Mouse (Mus musculus) kidney, postnatal 0 days (tissue): ENCODE measurements around the gene Comtd1. TPM values are rescaled to one million over a fixed set of nuclear protein-coding genes. Genes with fewer than 3 reads are reported as not detected.

Source experiments
- ATAC-seq: fragments of 200-750 bp; cut with Nextera tagmentation; replicated peaks from 2 replicates; pipeline ENCODE4 v1.8.0; 2017; ENCODE audit warnings: low read depth, moderate number of reproducible peaks, moderate TSS enrichment, moderate library complexity; ENCODE audit not compliant: low FRiP score
- DNase-seq: peaks from one replicate; pipeline ENCODE4 v3.0.0-alpha.2; 2016; ENCODE audit warnings: low spot score
- H3K27ac ChIP-seq: fragments of 300-500 bp; sonication (generic); 2 replicates; pipeline ENCODE4 v1.5.1; 2014; ENCODE audit warnings: mild to moderate bottlenecking
- H3K27me3 ChIP-seq: fragments of 300-500 bp; sonication (generic); 2 replicates; pipeline ENCODE4 v1.6.1; 2014; ENCODE audit warnings: low read length, mixed read lengths; ENCODE audit not compliant: insufficient read depth
- H3K36me3 ChIP-seq: fragments of 300-500 bp; sonication (generic); 2 replicates; pipeline ENCODE4 v1.6.1; 2014; ENCODE audit warnings: low read length, mixed read lengths; ENCODE audit not compliant: insufficient read depth
- H3K4me1 ChIP-seq: fragments of 300-500 bp; sonication (generic); replicated peaks from 2 replicates; pipeline ENCODE4 v1.6.1; 2014; ENCODE audit warnings: antibody characterized with exemption, low read length, mixed read lengths; ENCODE audit not compliant: insufficient read depth
- H3K4me2 ChIP-seq: fragments of 300-500 bp; sonication (generic); 2 replicates; pipeline ENCODE4 v1.6.1; 2014; ENCODE audit warnings: mild to moderate bottlenecking, low read length, moderate library complexity, mixed read lengths
- H3K4me3 ChIP-seq: fragments of 300-500 bp; sonication (generic); replicated peaks from 2 replicates; pipeline ENCODE4 v1.5.1; 2014; ENCODE audit warnings: low read depth, low read length
- H3K9ac ChIP-seq: fragments of 300-500 bp; sonication (generic); 2 replicates; pipeline ENCODE4 v1.6.1; 2014; ENCODE audit warnings: low read depth, low read length
- H3K9me3 ChIP-seq: fragments of 300-500 bp; sonication (generic); replicated peaks from 2 replicates; pipeline ENCODE4 v1.6.1; 2016; ENCODE audit warnings: low read length, inconsistent platforms, mixed read lengths
- CTCF ChIP-seq: IDR thresholded peaks from 2 replicates; pipeline ENCODE4 v1.5.1; 2016; ENCODE audit warnings: antibody characterized with exemption, low read depth, mild to moderate bottlenecking, moderate library complexity
- WGBS: fragments of 180-500 bp; shearing (Covaris S2); extraction: QIAGEN DNeasy Blood & Tissue Kit; methylation state at CpG from one replicate; pipeline ENCODE4 v1.1.7; 2014; 5-methylcytosine and 5-hydroxymethylcytosine counted together
- polyA plus RNA-seq: library from polyadenylated mRNA; unstranded; fragments of >200 nt; fragmentation: Nextera tagmentation; extraction: Ambion mirVana; gene quantifications from 2 replicates; pipeline ENCODE4 v1.2.1, GENCODE M21; 2015

The Comtd1 gene
- polyA plus RNA-seq, 1 experiment from 2014 or later = 36.7 TPM

DNA sequence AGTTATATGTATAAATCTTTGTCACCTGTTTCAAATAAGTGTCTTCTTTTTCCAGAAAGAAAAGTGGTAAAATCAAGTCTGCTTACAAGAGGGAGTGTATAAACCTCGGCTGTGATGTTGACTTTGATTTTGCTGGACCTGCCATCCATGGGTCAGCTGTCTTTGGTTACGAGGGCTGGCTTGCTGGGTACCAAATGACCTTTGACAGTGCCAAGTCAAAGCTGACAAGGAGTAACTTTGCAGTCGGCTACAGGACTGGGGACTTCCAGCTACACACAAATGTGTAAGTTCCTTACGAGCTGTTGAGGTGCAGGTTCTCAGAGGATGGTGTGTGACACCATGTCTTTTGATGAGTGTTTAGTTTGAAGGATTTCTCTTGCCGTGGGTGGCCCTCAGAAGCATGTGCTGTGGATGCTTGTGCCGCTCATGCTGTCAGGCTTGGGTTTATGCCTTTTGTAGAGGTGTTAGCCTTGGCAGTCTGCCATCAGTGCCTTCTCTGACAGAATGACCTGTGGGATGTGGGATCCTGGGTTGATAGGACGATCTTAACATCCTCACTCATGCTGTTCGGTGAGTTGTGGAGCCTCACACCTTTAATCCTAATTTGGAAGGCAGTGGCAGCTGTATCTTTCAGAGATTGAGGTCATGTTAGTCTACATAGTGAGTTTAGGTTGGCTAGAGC lies 10.3 kb downstream of the Comtd1 start:
- H3K4me2 ChIP-seq = no peak overlapping the region
- 60% methylated on average over 8 of the region's 8 CpGs for WGBS
- H3K9me3 ChIP-seq = no peaks in the 10 kb centered on the region
- DNase-seq (no peak), ATAC-seq (no peak)
- H3K36me3 ChIP-seq = peaks cover 65% of the 10 kb centered on the region
- no peaks in the 10 kb centered on the region for H3K27me3 ChIP-seq
- TF ChIP-seq CTCF = no peak
- H3K9ac ChIP-seq = no peak overlapping the region
- H3K27ac ChIP-seq = no peak overlapping the region
- H3K4me1 ChIP-seq = 0 out of 2 replicates have a peak, but pooled peaks cover 2% of the 10 kb centered on the region
- H3K4me3 ChIP-seq = no peak overlapping the region

DNA sequence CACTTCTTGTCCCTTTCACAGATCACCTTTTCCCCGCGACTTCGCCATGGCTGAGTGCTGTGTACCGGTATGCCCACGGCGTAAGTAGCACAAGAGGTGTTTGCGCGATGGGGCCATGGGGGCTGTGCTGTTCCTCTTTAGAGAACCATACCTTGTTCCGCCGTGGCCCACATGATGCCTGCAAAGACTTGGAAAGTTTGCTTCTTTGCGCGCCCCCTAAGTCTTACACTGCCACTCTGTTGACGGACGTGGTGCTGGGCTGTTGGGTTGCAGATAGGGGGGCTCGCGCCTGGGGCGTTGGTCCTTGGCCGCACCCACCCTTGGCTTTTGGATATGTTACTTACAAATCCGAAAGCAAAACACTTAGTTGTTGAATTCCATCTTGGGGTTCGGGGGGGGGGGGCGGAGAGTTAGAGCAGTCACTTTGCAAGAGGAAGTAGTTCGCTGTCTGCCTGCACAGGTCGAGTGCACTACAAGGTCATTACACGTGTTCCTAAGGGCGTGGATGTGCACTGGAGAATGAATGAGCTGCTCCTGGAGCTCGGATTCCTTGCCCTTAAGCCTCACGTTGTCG lies 16.9 kb downstream of the Comtd1 start:
- Histone ChIP-seq H3K27ac (peak overlapping the region; percentile 95), H3K4me1 (peaks cover 21% of the 10 kb centered on the region), H3K4me2 (peak overlapping the region; percentile 81), H3K9ac (peak overlapping the region; percentile 92), H3K4me3 (peak overlapping the region; percentile 96), H3K9me3 (no peaks in the 10 kb centered on the region), H3K36me3 (peaks cover 15% of the 10 kb centered on the region), H3K27me3 (no peaks in the 10 kb centered on the region)
- TF ChIP-seq CTCF = no peak
- ATAC-seq (no peak; the same call in 1 of the 2 replicates), DNase-seq (peak; percentile 51)
- under 1% methylated on average over 28 of the region's 28 CpGs for WGBS

DNA sequence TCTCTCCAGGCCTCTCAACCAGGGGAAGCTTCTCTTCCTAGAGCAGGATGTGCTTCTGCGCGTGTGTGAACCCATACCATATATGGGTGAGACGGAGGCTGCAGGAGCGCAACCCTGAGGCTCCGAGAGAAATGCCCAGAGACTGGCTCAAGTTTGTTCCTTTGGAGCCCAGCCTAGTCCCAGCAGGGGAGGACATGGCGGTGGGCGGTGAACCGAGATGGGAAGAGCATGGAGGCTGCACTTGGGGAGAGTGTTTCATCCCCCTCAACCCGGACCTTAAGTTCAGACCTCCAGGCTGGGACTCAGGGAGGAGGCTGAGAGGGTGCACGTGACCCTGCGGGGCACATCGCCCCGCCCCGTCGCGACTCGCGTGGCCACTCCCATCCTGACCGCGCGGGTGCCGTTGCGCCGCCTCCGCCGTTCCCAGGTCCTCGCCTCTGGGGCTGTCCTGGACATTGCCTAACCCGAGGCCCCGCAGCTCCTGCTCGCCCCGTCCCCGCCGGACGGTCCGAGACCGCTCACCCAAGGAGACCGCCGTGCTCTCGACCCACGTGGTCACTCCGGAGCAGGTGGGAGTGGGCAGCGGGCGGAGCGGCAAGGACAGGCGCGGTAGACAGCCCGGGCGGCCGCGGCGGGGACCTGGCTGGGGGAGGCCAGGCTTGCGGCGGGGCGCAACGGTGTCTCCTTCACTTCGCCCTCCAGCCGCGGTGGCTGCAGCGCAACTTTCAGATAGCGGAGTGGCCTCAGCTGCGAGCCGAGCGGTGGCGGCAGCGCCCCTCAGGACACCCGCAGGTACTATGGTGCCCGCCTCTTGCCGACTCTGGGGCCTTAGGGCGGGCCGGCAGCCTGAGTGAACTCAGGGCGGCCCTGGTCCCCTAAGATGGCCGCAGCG lies 17.7 kb downstream of the Comtd1 start:
- TF ChIP-seq CTCF = 0 out of 2 replicates have a peak, but pooled peaks have one; percentile 19
- ATAC-seq (peak; percentile 98), DNase-seq (peak; percentile 97)
- Histone ChIP-seq H3K9me3 (no peaks in the 10 kb centered on the region), H3K9ac (peak overlapping the region; percentile 92), H3K27ac (peak overlapping the region; percentile 95), H3K27me3 (no peaks in the 10 kb centered on the region), H3K4me3 (peak overlapping the region; percentile 96), H3K4me1 (peaks cover 23% of the 10 kb centered on the region), H3K36me3 (peaks cover 11% of the 10 kb centered on the region), H3K4me2 (peak overlapping the region; percentile 81)
- under 1% methylated on average over 72 of the region's 73 CpGs for WGBS

DNA sequence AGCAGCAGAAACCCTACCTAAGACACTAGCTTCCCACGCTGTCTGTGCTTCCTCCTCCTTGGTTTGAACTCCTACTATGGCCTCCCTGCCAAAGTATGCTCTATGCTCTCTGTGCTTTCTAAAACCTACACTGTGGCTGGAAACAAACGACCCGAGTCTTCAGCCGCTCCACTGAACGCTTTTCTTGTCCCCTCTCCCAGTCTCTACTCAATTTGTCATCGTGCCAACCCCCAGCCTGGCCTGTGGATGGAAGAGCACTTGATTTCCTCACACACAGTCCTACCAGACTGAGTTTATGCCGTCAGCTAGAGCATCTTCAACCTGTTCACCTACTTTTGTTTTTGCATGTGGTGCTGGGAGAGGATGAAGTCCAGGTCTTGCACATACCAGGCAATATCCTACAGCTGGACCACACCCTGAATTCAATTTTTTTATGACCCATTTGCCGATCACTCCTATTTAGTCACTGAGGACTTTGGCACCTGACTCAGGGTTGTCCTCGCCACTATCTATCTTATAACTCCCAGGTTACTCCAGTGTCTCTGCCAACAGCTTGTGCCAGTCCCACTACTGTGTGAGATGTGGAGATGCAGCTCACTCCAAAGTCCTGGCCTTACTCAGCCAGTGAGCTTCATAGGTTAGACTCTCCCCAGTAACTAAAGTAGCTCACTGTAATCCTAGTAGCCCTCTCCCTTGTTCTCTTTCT lies 22.8 kb downstream of the Comtd1 start:
- H3K9ac ChIP-seq = no peak overlapping the region
- H3K4me1 ChIP-seq = peaks cover 24% of the 10 kb centered on the region; the same call in 1 of the 2 replicates
- whole genome bisulfite sequencing = 54% methylated on average over 9 of the region's 9 CpGs
- no peak for TF ChIP-seq CTCF
- no peaks in the 10 kb centered on the region for H3K36me3 ChIP-seq
- no peak overlapping the region for H3K4me3 ChIP-seq
- no peak overlapping the region for H3K27ac ChIP-seq
- peak; percentile 46 for DNase-seq
- no peaks in the 10 kb centered on the region for H3K9me3 ChIP-seq
- H3K4me2 ChIP-seq = no peak overlapping the region
- H3K27me3 ChIP-seq = no peaks in the 10 kb centered on the region
- no peak for ATAC-seq

DNA sequence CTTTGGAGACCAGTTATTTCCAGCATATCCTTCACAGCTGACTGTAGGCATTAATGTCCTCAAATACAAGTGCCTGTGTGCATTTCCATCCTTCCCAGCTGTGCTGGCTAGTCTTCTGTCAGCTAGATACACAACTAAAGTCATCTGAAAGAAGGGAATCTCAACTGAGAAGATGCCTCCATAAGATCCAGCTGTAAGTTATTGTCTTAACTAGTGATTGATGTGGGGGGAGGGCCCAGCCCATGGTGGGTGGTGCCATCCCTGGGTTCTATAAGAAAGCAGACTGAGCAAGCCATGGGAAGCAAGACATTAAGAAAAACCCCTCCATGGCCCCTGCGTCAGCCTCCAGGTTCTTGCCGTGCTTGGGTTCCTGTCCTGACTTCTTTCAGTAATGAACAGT lies 23.8 kb downstream of the Comtd1 start, which contains the start of gene Vdac2:
Gene Vdac2, plus strand, starts transcription at position 301 of the 400 bp plus-strand sequence.
- Histone ChIP-seq H3K36me3 (no peaks in the 10 kb centered on the region), H3K27ac (no peak within 1 kb of the TSS), H3K9me3 (no peaks in the 10 kb centered on the region), H3K9ac (no peak within 1 kb of the TSS), H3K27me3 (no peaks in the 10 kb centered on the region), H3K4me1 (peaks cover 18% of the 10 kb centered on the region; the same call in 1 of the 2 replicates), H3K4me2 (no peak within 1 kb of the TSS), H3K4me3 (no peak within 1 kb of the TSS)
- DNase-seq (no peak), ATAC-seq (no peak)
- WGBS = 72% methylated on average over 2 of the region's 2 CpGs
- no peak for TF ChIP-seq CTCF
